Mouse (Mus musculus) intestine, postnatal 0 days (tissue): ENCODE measurements around the gene Galr3. TPM values are rescaled to one million over a fixed set of nuclear protein-coding genes. Genes with fewer than 3 reads are reported as not detected.

ENCODE experiments used
- ATAC-seq: fragments of 200-750 bp; cut with Nextera tagmentation; 2 replicates; pipeline ENCODE4 v1.8.0; 2017; ENCODE audit warnings: mild to moderate bottlenecking, moderate TSS enrichment, moderate library complexity
- H3K27ac ChIP-seq: fragments of 300-500 bp; sonication (generic); 2 replicates; pipeline ENCODE4 v1.5.1; 2014; ENCODE audit warnings: mild to moderate bottlenecking, low read depth, low read length, moderate library complexity
- H3K27me3 ChIP-seq: fragments of 300-500 bp; sonication (generic); replicated peaks from 2 replicates; pipeline ENCODE4 v1.6.1; 2014; ENCODE audit warnings: low read length, mixed read lengths; ENCODE audit not compliant: control insufficient read depth, insufficient read depth
- H3K36me3 ChIP-seq: fragments of 300-500 bp; sonication (generic); 2 replicates; pipeline ENCODE4 v1.6.1; 2014; ENCODE audit warnings: mild to moderate bottlenecking, moderate library complexity; ENCODE audit not compliant: control insufficient read depth, insufficient read depth
- H3K4me1 ChIP-seq: fragments of 300-500 bp; sonication (generic); replicated peaks from 2 replicates; pipeline ENCODE4 v1.6.1; 2014; ENCODE audit warnings: antibody characterized with exemption, low read length, mixed read lengths; ENCODE audit not compliant: control insufficient read depth, insufficient read depth
- H3K4me2 ChIP-seq: fragments of 300-500 bp; sonication (generic); replicated peaks from 2 replicates; pipeline ENCODE4 v1.6.1; 2014; ENCODE audit warnings: low read depth, mild to moderate bottlenecking, moderate library complexity
- H3K4me3 ChIP-seq: fragments of 300-500 bp; sonication (generic); 2 replicates; pipeline ENCODE4 v1.5.1; 2014; ENCODE audit warnings: low read depth, low read length
- H3K9ac ChIP-seq: fragments of 300-500 bp; sonication (generic); 2 replicates; pipeline ENCODE4 v1.6.1; 2014; ENCODE audit warnings: mild to moderate bottlenecking, low read depth, low read length
- H3K9me3 ChIP-seq: fragments of 300-500 bp; sonication (generic); 2 replicates; pipeline ENCODE4 v1.6.1; 2016; ENCODE audit warnings: mixed run types; ENCODE audit not compliant: control insufficient read depth
- CTCF ChIP-seq: sonication (generic); IDR thresholded peaks from 2 replicates; pipeline ENCODE4 v1.5.1; 2016; ENCODE audit warnings: low read depth, mild to moderate bottlenecking, control low read depth, antibody characterized with exemption, moderate library complexity
- WGBS: fragments of 180-500 bp; shearing (Covaris S2); extraction: QIAGEN DNeasy Blood & Tissue Kit; methylation state at CpG from one replicate; pipeline ENCODE4 v1.1.7; 2014; 5-methylcytosine and 5-hydroxymethylcytosine counted together
- polyA plus RNA-seq: library from polyadenylated mRNA; unstranded; fragments of >200 nt; fragmentation: Nextera tagmentation; extraction: Ambion mirVana; gene quantifications from 2 replicates; pipeline ENCODE4 v1.2.1, GENCODE M21; 2015

Gene Galr3
- 2.2 and 2.6 TPM in 2 replicates for polyA plus RNA-seq

DNA sequence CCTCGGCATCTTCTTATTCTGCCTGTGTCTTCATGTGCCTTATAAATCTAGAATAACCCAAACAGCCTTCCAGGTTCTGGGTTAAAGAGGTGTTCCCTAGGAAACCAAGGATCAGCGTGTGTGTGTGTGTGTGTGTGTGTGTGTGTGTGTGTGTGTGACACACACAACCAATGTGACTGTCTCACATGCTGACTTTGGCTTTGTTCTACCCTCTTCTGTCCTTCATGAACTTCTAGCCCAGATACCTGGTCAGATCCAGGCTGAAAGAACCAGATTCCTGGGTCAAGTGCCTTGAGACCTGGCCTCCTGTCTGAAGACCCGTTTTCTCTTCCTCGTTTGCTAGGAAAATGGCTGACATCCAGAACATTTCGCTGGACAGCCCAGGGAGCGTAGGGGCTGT is at the start of gene Galr3:
Gene Galr3 (plus strand): TSS at position 301 of the 400 bp plus-strand sequence.
- TF ChIP-seq CTCF, result no peak
- peaks cover 9% of the 10 kb centered on the region for H3K36me3 ChIP-seq
- H3K9me3 ChIP-seq, result no peaks in the 10 kb centered on the region
- H3K27me3 ChIP-seq, result peaks cover 17% of the 10 kb centered on the region; the same call in 1 of the 2 replicates
- H3K4me1 ChIP-seq, result peaks cover 3% of the 10 kb centered on the region; the same call in 1 of the 2 replicates
- no peak for ATAC-seq
- peak within 1 kb of the TSS; percentile 73 for H3K27ac ChIP-seq
- H3K9ac ChIP-seq, result peak within 1 kb of the TSS; percentile 64
- H3K4me2 ChIP-seq, result peak within 1 kb of the TSS; percentile 94
- peak within 1 kb of the TSS; percentile 49 for H3K4me3 ChIP-seq
- 64% methylated on average over 6 of the region's 6 CpGs for WGBS

DNA sequence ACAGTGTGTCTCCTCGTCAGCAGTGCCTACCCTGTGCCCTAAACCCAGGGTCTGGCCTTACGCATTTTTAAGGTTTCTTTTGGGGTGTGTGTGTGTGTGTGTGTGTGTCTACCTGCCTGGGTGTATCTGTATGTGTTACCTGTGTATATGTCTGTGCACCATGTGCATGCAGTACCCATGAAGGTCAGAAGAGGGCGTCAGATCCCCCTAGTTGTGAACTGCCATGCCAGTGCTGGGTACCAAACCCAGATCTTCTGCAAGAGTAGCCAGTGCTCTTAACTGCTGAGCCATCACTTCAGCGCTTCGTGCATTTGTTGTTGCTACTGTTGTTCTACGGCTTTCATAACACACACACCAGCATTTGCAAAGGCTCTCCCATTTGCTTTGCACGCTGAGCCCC is 49.5 kb upstream of the Galr3 start:
- WGBS, result 94% methylated on average over 7 of the region's 7 CpGs
- peak; percentile 54 for TF ChIP-seq CTCF
- Histone ChIP-seq H3K9ac (no peak overlapping the region), H3K4me1 (no peaks in the 10 kb centered on the region), H3K4me2 (no peak overlapping the region), H3K27ac (no peak overlapping the region), H3K4me3 (no peak overlapping the region), H3K9me3 (no peaks in the 10 kb centered on the region), H3K36me3 (peaks cover 80% of the 10 kb centered on the region), H3K27me3 (no peaks in the 10 kb centered on the region)
- no peak for ATAC-seq

DNA sequence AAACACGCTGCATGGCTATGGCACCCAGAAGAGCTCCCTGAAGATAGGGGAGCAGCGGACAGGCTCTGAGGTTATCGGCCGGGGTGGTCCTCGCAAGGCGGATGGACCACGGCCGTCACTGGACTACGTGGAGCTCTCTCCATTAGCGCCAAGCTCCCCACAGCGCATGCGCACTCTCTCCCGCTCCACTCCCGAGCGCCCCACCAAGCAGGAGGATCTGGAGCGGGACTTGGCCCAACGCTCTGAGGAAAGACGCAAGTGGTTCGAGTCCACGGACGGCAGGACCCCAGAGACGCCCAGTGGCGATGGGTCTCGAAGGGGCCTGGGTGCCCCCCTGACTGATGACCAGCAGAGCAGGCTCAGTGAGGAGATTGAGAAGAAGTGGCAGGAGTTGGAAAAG is 48.8 kb upstream of the Galr3 start:
- no peak overlapping the region for H3K9ac ChIP-seq
- H3K27me3 ChIP-seq, result no peaks in the 10 kb centered on the region
- no peaks in the 10 kb centered on the region for H3K9me3 ChIP-seq
- WGBS, result 96% methylated on average over 24 of the region's 24 CpGs
- TF ChIP-seq CTCF, result no peak
- H3K36me3 ChIP-seq, result peaks cover 75% of the 10 kb centered on the region
- H3K4me3 ChIP-seq, result no peak overlapping the region
- H3K4me1 ChIP-seq, result no peaks in the 10 kb centered on the region
- no peak for ATAC-seq
- no peak overlapping the region for H3K4me2 ChIP-seq
- no peak overlapping the region for H3K27ac ChIP-seq

- 94% methylated on average over 4 of the region's 4 CpGs for WGBS
- H3K36me3 ChIP-seq, result peaks cover 71% of the 10 kb centered on the region
Measured at GRCm38 (mm10) chr15:78995916-78996315, 45.8 kb upstream of the Galr3 start.

DNA sequence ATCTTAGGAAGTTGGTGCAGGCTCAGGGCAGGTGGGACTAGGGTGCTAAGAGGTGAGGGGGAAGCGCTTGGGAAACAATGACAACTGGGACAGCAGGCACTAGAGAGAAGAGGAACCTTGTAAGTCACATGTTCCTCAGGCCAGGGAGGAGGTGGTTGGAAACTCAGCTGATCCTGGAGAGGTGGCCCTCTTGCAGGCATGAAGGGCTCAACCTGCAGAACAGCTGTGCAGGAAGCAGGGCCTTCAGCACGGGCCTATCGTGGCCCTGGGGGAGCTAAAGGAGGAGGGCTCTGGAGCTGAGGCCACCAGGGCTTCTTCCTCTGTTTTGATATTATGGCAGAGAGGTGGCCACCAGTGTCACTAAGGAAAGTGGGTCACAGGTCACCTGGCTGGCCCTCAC is 45.0 kb upstream of the Galr3 start:
- H3K36me3 ChIP-seq, result peaks cover 71% of the 10 kb centered on the region
- no peaks in the 10 kb centered on the region for H3K27me3 ChIP-seq
- ATAC-seq, result no peak
- no peak overlapping the region for H3K27ac ChIP-seq
- H3K4me3 ChIP-seq, result no peak overlapping the region
- H3K4me2 ChIP-seq, result no peak overlapping the region
- 78% methylated on average over 3 of the region's 3 CpGs for WGBS
- H3K4me1 ChIP-seq, result no peaks in the 10 kb centered on the region
- no peak for TF ChIP-seq CTCF
- no peaks in the 10 kb centered on the region for H3K9me3 ChIP-seq
- no peak overlapping the region for H3K9ac ChIP-seq

More at GRCm38 (mm10) chr15:78995916-78996315, 45.8 kb upstream of the Galr3 start:
- H3K27me3 ChIP-seq, result no peaks in the 10 kb centered on the region
- no peak for ATAC-seq
- no peaks in the 10 kb centered on the region for H3K9me3 ChIP-seq
- H3K9ac ChIP-seq, result no peak overlapping the region
- H3K4me2 ChIP-seq, result no peak overlapping the region
- no peak for TF ChIP-seq CTCF
- H3K4me3 ChIP-seq, result no peak overlapping the region
- no peak overlapping the region for H3K27ac ChIP-seq
- no peaks in the 10 kb centered on the region for H3K4me1 ChIP-seq

DNA sequence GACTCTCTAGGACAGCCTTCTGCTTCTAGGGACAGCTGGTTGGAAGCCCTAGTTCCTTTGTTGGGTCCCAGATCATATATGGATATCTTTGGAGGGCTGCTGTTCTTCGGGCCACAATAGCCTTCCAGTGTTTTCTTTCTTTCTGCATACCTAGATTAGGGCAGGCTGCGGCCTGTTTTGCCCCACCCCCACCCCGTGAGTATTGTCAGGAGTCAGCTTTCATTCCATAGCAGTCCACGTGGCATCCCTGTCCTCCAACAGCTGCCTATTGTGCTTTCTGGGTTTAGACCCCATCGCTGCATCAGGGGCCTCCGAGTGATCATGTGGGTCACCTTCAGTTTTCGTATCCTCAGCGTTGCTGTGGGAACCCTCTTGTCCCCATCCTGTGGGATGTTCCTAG is 43.3 kb upstream of the Galr3 start:
- 66% methylated on average over 8 of the region's 8 CpGs for WGBS

DNA sequence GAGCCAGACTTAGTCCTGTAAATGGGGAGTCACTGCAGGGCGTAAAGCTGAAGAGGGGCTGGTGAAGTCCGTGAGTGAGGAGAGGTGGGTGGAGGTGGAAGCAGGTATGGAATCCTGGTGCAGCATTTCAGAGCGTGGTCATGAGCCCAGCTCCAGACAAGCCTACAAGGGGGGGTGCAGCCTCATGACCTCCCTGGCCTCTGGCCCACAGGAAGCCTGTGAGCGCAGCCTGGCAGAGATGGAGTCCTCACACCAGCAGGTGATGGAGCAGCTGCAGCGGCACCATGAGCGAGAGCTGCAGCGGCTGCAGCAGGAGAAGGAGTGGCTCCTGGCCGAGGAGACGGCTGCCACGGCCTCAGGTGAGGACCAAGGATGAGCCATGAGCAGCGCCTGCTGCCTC is 42.1 kb upstream of the Galr3 start:
- WGBS, result 86% methylated on average over 11 of the region's 11 CpGs
- Histone ChIP-seq H3K4me2 (no peak overlapping the region), H3K27ac (no peak overlapping the region), H3K36me3 (peaks cover 70% of the 10 kb centered on the region), H3K9ac (no peak overlapping the region), H3K4me1 (no peaks in the 10 kb centered on the region), H3K9me3 (no peaks in the 10 kb centered on the region), H3K4me3 (no peak overlapping the region), H3K27me3 (no peaks in the 10 kb centered on the region)
- TF ChIP-seq CTCF, result no peak
- no peak for ATAC-seq

More for the DNA sequence above, 43.3 kb upstream of the Galr3 start:
- Histone ChIP-seq H3K27me3 (no peaks in the 10 kb centered on the region), H3K4me1 (no peaks in the 10 kb centered on the region), H3K4me2 (no peak overlapping the region), H3K27ac (no peak overlapping the region), H3K4me3 (no peak overlapping the region), H3K9me3 (no peaks in the 10 kb centered on the region), H3K9ac (no peak overlapping the region), H3K36me3 (peaks cover 70% of the 10 kb centered on the region)
- TF ChIP-seq CTCF, result no peak
- no peak for ATAC-seq
